Mouse (Mus musculus): ENCODE data around the gene Gm21028. TPM values are rescaled to one million over a fixed set of nuclear protein-coding genes. Genes with fewer than 3 reads are reported as not detected.

The Gm21028 gene
- not detected for polyA plus RNA-seq (2017; shearing (Covaris generic))

DNA sequence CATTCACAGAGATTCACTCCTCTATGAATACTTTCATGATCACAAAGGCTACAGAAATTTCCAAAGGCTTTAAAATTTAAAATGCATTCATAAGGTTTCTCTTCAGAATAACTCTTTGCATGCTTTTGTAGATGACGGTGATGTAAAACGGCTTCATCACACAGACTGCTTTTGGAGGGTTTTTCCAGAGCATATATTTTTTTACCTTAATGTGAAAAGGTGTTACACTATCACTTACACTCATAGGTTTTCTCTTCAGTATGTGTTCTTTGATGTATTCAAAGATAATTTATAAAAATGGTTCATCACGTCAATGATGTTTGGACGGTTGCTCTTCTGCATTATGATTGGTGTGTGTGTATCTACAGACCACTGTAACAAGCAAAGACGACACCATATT, at the start of gene Gm21028:
TSS of gene Gm21028 (minus strand) at position 101 of the 400 bp plus-strand sequence.

GRCm38 (mm10) chr7:42592413-42592812, 14.0 kb upstream of the Gm21028 start, which contains the start of gene Zfp977:
Gene Zfp977 (minus strand): TSS chr7:42592547.

Other genes starting within 250 kb of the Gm21028 start
- not detected for gene 4933421I07Rik, start 130.5 kb downstream of the Gm21028 start, polyA plus RNA-seq (2017; shearing (Covaris generic))
- 23.5 TPM for gene Zfp141, start 72.8 kb downstream of the Gm21028 start, polyA plus RNA-seq (2017; shearing (Covaris generic))
- gene Zfp977, start 14.0 kb upstream of the Gm21028 start, polyA plus RNA-seq (2017; shearing (Covaris generic)) = not detected
- 0.16 TPM for gene Zfp976, start 64.0 kb upstream of the Gm21028 start, polyA plus RNA-seq (2017; shearing (Covaris generic))
- gene Zfp975, start 114.2 kb upstream of the Gm21028 start, polyA plus RNA-seq (2017; shearing (Covaris generic)) = 0.49 TPM
- gene Gm17067, start 148.4 kb upstream of the Gm21028 start, polyA plus RNA-seq (2017; shearing (Covaris generic)) = not detected
- gene Vmn2r62, start 214.9 kb upstream of the Gm21028 start, polyA plus RNA-seq (2017; shearing (Covaris generic)) = not detected